Mouse (Mus musculus) heart, adult 18-20 months (tissue): Measurements from ENCODE around the gene Akr1c18. TPM values are rescaled to one million over a fixed set of nuclear protein-coding genes. Genes with fewer than 3 reads are reported as not detected.

Experiments used
- DNase-seq, 2 experiments: peaks; one replicate each; pipeline ENCODE4 v3.0.0; 2021 to 2022; ENCODE audit warnings: mixed read lengths in 1 of 2
- total RNA-seq, 2 experiments: library from RNA; stranded (reverse); gene quantifications; 2 replicates each; pipeline ENCODE4 v1.2.3; 2021

Akr1c18 gene
- total RNA-seq, 2 experiments from 2014 or later = 0.51 TPM; not detected in 1

- DNase-seq = no peak
Observed at GRCm38 (mm10) chr13:4102721-4103120, 47.7 kb downstream of the Akr1c18 start.

- no peak for DNase-seq
Observed at GRCm38 (mm10) chr13:4101691-4102090, 48.8 kb downstream of the Akr1c18 start.

Other genes starting within 250 kb of the Akr1c18 start
- 10 to 100 TPM; 17.5 to 26.0 TPM for gene Net1, start 232.4 kb downstream of the Akr1c18 start, total RNA-seq
- not detected for gene Tubal3, start 232.4 kb downstream of the Akr1c18 start, total RNA-seq
- gene Ucn3, start 205.3 kb downstream of the Akr1c18 start, total RNA-seq = not detected
- 1 to 10 TPM; 6.8 to 8.6 TPM for gene Akr1c14, start 101.6 kb downstream of the Akr1c18 start, total RNA-seq
- 1 to 10 TPM; 1.2 to 1.3 TPM for gene Akr1c13, start 40.5 kb upstream of the Akr1c18 start, total RNA-seq
- 1 to 10 TPM; 2.0 to 2.1 TPM for gene Akr1c19, start 78.0 kb upstream of the Akr1c18 start, total RNA-seq
- gene Akr1c12, start 128.8 kb upstream of the Akr1c18 start, total RNA-seq = not detected